Mouse (Mus musculus) Patski (cell line): Measurements from ENCODE around the gene Rtkn2. TPM values are rescaled to one million over a fixed set of nuclear protein-coding genes. Genes with fewer than 3 reads are reported as not detected.
A peak's percentile ranks its signal among the peaks of the same experiment; 100 is the strongest.

ENCODE experiments used
- ATAC-seq: fragments of 100-300 bp; one replicate; pipeline ENCODE4 v1.8.0; 2021
- CTCF ChIA-PET: fragments of 350-600 bp; sonication (Branson Sonifier 250); formaldehyde crosslinking; loops from one replicate; lab custom pipeline; 2022; ENCODE audit warnings: inconsistent platforms; lab: Charles Lee
- POLR2A ChIA-PET: fragments of 350-600 bp; sonication (Branson Sonifier 250); formaldehyde crosslinking; loops from one replicate; lab custom pipeline; 2022; ENCODE audit warnings: antibody characterized with exemption, inconsistent platforms; lab: Charles Lee
- DNase-seq: peaks from one replicate; pipeline ENCODE4 v3.0.0-alpha.2; 2011; ENCODE audit warnings: low read depth, low spot score
- H3K27me3 ChIP-seq: fragments of 371-371 bp; one replicate; pipeline ENCODE4 v1.5.1; 2021
- CTCF ChIP-seq: fragments of 100-300 bp; IDR thresholded peaks from one replicate; pipeline ENCODE4 v1.5.1; 2021
- in situ Hi-C: fragments of 300-500 bp; cut with MboI; formaldehyde crosslinking; loops from 3 replicates; pipeline ENCODE4 v1.11.1; 2018; ENCODE audit warnings: low pct_unique_long_range_greater_than_20kb, mixed read lengths
- polyA plus RNA-seq: library from polyadenylated mRNA; unstranded; gene quantifications from one replicate; pipeline ENCODE4 v1.2.3, GENCODE M21; 2021

Gene Rtkn2
- polyA plus RNA-seq, 1 experiment from 2014 or later, result 3.2 TPM

- ChIA-PET POLR2A (interaction anchor here (1.3 kb wide), 1 partner anchor 112 kb away, joined by 3 read pairs; no protein-coding TSS in a partner anchor), CTCF (interaction anchor here (1.2 to 3.4 kb wide), 4 partner anchors 10 to 123 kb away, joined by 3 to 15 read pairs (median 8); no protein-coding TSS in a partner anchor)
- DNase-seq, result no peak
- no peaks in the 10 kb centered on the region for H3K27me3 ChIP-seq
- ATAC-seq, result no peak
- no peak for TF ChIP-seq CTCF
- in situ Hi-C loops, result loop anchor here (5.0 to 25.0 kb wide), 3 partner anchors 118 to 673 kb away; partner anchors contain the start of gene Egr2
These were observed 5.7 kb downstream of the Rtkn2 start for GRCm38 (mm10) chr10:67985100-67985499.

- H3K27me3 ChIP-seq, result no peaks in the 10 kb centered on the region
- in situ Hi-C loops, result loop anchor here (5.0 to 25.0 kb wide), 2 partner anchors 152 to 683 kb away; no protein-coding TSS in a partner anchor
- DNase-seq (no peak), ATAC-seq (no peak)
- POLR2A ChIA-PET, result no interaction called here
- no peak for TF ChIP-seq CTCF
- CTCF ChIA-PET, result interaction anchor here (1.3 to 4.8 kb wide), 6 partner anchors 11 to 684 kb away, joined by 3 to 15 read pairs (median 4); no protein-coding TSS in a partner anchor
These were observed 16.0 kb downstream of the Rtkn2 start for GRCm38 (mm10) chr10:67995356-67995755.

GRCm38 (mm10) chr10:67996171-67996570 lies 16.8 kb downstream of the Rtkn2 start:
- ChIA-PET POLR2A (no interaction called here), CTCF (interaction anchor here (0.9 to 4.8 kb wide), 11 partner anchors 9 to 685 kb away, joined by 3 to 15 read pairs (median 3); no protein-coding TSS in a partner anchor)
- H3K27me3 ChIP-seq, result no peaks in the 10 kb centered on the region
- in situ Hi-C loops, result loop anchor here (5.0 to 25.0 kb wide), 2 partner anchors 151 to 684 kb away; no protein-coding TSS in a partner anchor
- ATAC-seq (no peak), DNase-seq (no peak)
- peak; percentile 64 for TF ChIP-seq CTCF

GRCm38 (mm10) chr10:67998116-67998635 lies 18.8 kb downstream of the Rtkn2 start:
- CTCF ChIA-PET, result interaction anchor here (0.6 to 4.8 kb wide), 6 partner anchors 9 to 781 kb away, joined by 3 to 15 read pairs (median 4); no protein-coding TSS in a partner anchor
- in situ Hi-C loops, result loop anchor here (5.0 to 25.0 kb wide), 2 partner anchors 149 to 686 kb away; no protein-coding TSS in a partner anchor

GRCm38 (mm10) chr10:67999170-67999569 lies 19.8 kb downstream of the Rtkn2 start:
- no peaks in the 10 kb centered on the region for H3K27me3 ChIP-seq
- in situ Hi-C loops, result loop anchor here (5.0 to 25.0 kb wide), 2 partner anchors 148 to 687 kb away; no protein-coding TSS in a partner anchor
- no peak for ATAC-seq
- ChIA-PET POLR2A (no interaction called here), CTCF (interaction anchor here (1.1 to 1.7 kb wide), 5 partner anchors 9 to 157 kb away, joined by 3 to 8 read pairs (median 4); no protein-coding TSS in a partner anchor)
- no peak for DNase-seq
- TF ChIP-seq CTCF, result no peak

More at GRCm38 (mm10) chr10:67998116-67998635, 18.8 kb downstream of the Rtkn2 start:
- DNase-seq, result no peak
- H3K27me3 ChIP-seq, result no peaks in the 10 kb centered on the region
- peak; percentile 70 for TF ChIP-seq CTCF
- POLR2A ChIA-PET, result no interaction called here
- no peak for ATAC-seq

- peak; percentile 37 for TF ChIP-seq CTCF
- ChIA-PET POLR2A (interaction anchor here (0.6 kb wide), 1 partner anchor 234 kb away, joined by 3 read pairs; no protein-coding TSS in a partner anchor), CTCF (no interaction called here)
- in situ Hi-C loops, result loop anchor here (10.0 kb wide), 1 partner anchor 273 kb away; the partner anchor contains the start of gene Arid5b
- no peaks in the 10 kb centered on the region for H3K27me3 ChIP-seq
- no peak for DNase-seq
- ATAC-seq, result no peak
These were observed 22.1 kb downstream of the Rtkn2 start for GRCm38 (mm10) chr10:68001456-68001855.

- ATAC-seq, result no peak
These were observed 24.5 kb downstream of the Rtkn2 start for GRCm38 (mm10) chr10:68003651-68004422.

GRCm38 (mm10) chr10:68005404-68005803 lies 26.0 kb downstream of the Rtkn2 start:
- ChIA-PET POLR2A (interaction anchor here (0.6 kb wide), 1 partner anchor 284 kb away, joined by 4 read pairs; no protein-coding TSS in a partner anchor), CTCF (no interaction called here)
- H3K27me3 ChIP-seq, result no peaks in the 10 kb centered on the region
- no peak for TF ChIP-seq CTCF
- in situ Hi-C loops, result loop anchor here (10.0 kb wide), 1 partner anchor 269 kb away; the partner anchor contains the start of gene Arid5b
- ATAC-seq (no peak), DNase-seq (no peak)

More at GRCm38 (mm10) chr10:68003651-68004422, 24.5 kb downstream of the Rtkn2 start:
- no peaks in the 10 kb centered on the region for H3K27me3 ChIP-seq
- ChIA-PET POLR2A (no interaction called here), CTCF (interaction anchor here (1.2 kb wide), 1 partner anchor 132 kb away, joined by 3 read pairs; no protein-coding TSS in a partner anchor)
- no peak for DNase-seq
- no peak for TF ChIP-seq CTCF
- in situ Hi-C loops, result loop anchor here (10.0 kb wide), 1 partner anchor 271 kb away; the partner anchor contains the start of gene Arid5b

- POLR2A ChIA-PET, result no interaction called here
- in situ Hi-C loops, result loop anchor here (10.0 kb wide), 1 partner anchor 268 kb away; the partner anchor contains the start of gene Arid5b
These were observed 27.1 kb downstream of the Rtkn2 start for GRCm38 (mm10) chr10:68006491-68006890.

More at GRCm38 (mm10) chr10:68006491-68006890, 27.1 kb downstream of the Rtkn2 start:
- H3K27me3 ChIP-seq, result no peaks in the 10 kb centered on the region
- ATAC-seq, result no peak
- no peak for DNase-seq
- CTCF ChIA-PET, result interaction anchor here (2.6 kb wide), 1 partner anchor 8 kb away, joined by 8 read pairs; no protein-coding TSS in a partner anchor
- TF ChIP-seq CTCF, result no peak
